In genomic region chr5:28454546-28454945, GRCm38 (mm10) we compare ENCODE assay signal across 18 mouse cellular contexts. TPM values are rescaled to one million over a fixed set of nuclear protein-coding genes. Genes with fewer than 3 reads are reported as not detected.
"Had no signal": no experiment of that assay in that cellular context is flagged by ENCODE, and none has a peak within 500 bp of the region (broad histone marks: within the 10 kb centered on the region; RNA-seq: fewer than 3 reads in every experiment).

No protein-coding gene starts in this region.

- DNase-seq: kidney, adult 2 months; kidney, postnatal 14 days; liver, embryonic 13.5 days; right cerebral cortex, postnatal 14 days; thymus, adult 18-20 months; thymus, postnatal 36 days had no signal

- ATAC-seq: hindbrain, postnatal 0 days; intestine, embryonic 15.5 days; midbrain, embryonic 13.5 days had no signal

- H3K36me3 ChIP-seq: intestine, embryonic 15.5 days; kidney, embryonic 15.5 days; limb, embryonic 15.5 days; liver, embryonic 13.5 days; midbrain, embryonic 13.5 days; neural tube, embryonic 13.5 days; stomach, embryonic 15.5 days had no signal

- H3K9me3 ChIP-seq: intestine, embryonic 15.5 days; kidney, embryonic 15.5 days; limb, embryonic 15.5 days; liver, embryonic 13.5 days; midbrain, embryonic 13.5 days; neural tube, embryonic 13.5 days; stomach, embryonic 15.5 days had no signal

- H3K4me2 ChIP-seq: intestine, embryonic 15.5 days; kidney, embryonic 15.5 days; limb, embryonic 15.5 days; liver, embryonic 13.5 days; midbrain, embryonic 13.5 days; neural tube, embryonic 13.5 days; stomach, embryonic 15.5 days had no signal

- H3K27ac ChIP-seq: hindbrain, postnatal 0 days; intestine, embryonic 15.5 days; kidney, embryonic 15.5 days; left cerebral cortex, adult 2 months; limb, embryonic 15.5 days; liver, embryonic 13.5 days; macrophage; midbrain, embryonic 13.5 days; neural tube, embryonic 13.5 days; stomach, embryonic 15.5 days had no signal

- H3K4me3 ChIP-seq: intestine, embryonic 15.5 days; kidney, embryonic 15.5 days; left cerebral cortex, adult 2 months; limb, embryonic 15.5 days; liver, embryonic 13.5 days; megakaryocyte, embryonic 14.5 days; midbrain, embryonic 13.5 days; neural tube, embryonic 13.5 days; stomach, embryonic 15.5 days had no signal

- H3K9ac ChIP-seq: intestine, embryonic 15.5 days; kidney, embryonic 15.5 days; limb, embryonic 15.5 days; liver, embryonic 13.5 days; midbrain, embryonic 13.5 days; neural tube, embryonic 13.5 days; stomach, embryonic 15.5 days had no signal

RNA-seq across cellular contexts. Expression of gene Shh, which starts 12.5 kb away (rescaled TPM):
- total RNA-seq: monocyte, adult 5-6 weeks had no signal
- polyA plus RNA-seq: liver, embryonic 13.5 days; macrophage; spleen, adult 2 months had no signal
